Mouse (Mus musculus) bone marrow, adult 2 months (tissue): ENCODE measurements around the gene Gtf2h1.

Source experiments
- CTCF ChIP-seq: fragments of 200-500 bp; IDR thresholded peaks from 2 replicates; pipeline ENCODE4 v1.5.1; 2011; ENCODE audit warnings: low read length, control low read depth; ENCODE audit not compliant: control insufficient read depth, insufficient read depth
- POLR2A ChIP-seq: fragments of 200-500 bp; IDR thresholded peaks from 2 replicates; pipeline ENCODE4 v1.6.1; 2011; ENCODE audit warnings: low read depth, mild to moderate bottlenecking, control low read depth, low read length, borderline replicate concordance; ENCODE audit not compliant: control insufficient read depth

- TF ChIP-seq POLR2A (peak; percentile 97), CTCF (no peak)
Measured at GRCm38 (mm10) chr7:46845211-46845977, 49.5 kb downstream of the Gtf2h1 start.
